Mouse (Mus musculus) spleen, embryonic (tissue): ENCODE data around the gene Olfr1123.
"Not testable (repeated sequence)": the region's sequence is repeated elsewhere in the genome, so short reads cannot be mapped to it uniquely, and the experiment has no call there.

ENCODE experiments used
- CTCF ChIA-PET: fragments of 350-600 bp; sonication (Branson Sonifier 250); formaldehyde crosslinking; loops from one replicate; lab custom pipeline; 2022; lab: Charles Lee

Olfr1123 gene

DNA sequence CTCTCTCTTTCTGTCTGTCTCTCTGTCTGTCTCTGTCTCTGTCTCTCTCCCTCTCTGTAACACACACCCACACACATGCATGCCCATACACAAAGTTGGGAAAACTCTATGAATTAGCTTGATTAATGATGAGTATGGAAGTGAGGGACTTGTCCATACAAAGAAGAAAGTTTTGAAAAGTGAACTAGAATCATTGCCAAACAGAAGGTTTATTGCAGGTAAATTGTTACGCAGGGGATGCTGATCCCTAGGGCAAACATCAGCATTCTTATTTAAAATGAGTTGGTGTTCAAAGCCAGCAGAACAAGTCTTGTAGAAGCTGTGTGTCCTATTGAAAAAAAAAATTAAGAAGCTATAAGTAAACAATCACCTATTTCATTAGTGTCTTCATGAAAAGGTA, at the start of gene Olfr1123:
Gene Olfr1123 (plus strand): TSS at position 301 of the 400 bp plus-strand sequence.
- CTCF ChIA-PET, result no interaction called here

DNA sequence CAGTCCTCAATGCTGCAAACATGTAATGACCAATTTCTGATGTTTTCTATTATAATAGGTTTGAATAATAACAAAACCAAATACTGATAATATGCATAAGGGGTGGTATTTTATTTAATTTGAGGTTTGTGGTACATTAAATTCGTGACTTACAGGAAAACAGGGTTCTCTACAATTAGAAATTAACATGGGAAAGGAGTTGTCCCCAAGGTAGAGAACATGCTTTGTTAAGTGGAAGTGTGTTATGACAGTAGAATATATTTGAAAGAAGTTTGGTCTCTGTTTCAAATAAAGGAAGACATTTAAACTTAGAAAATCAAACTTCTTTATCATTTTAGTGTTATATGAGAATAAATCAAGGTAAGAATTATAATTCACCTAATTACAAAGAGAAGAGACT, 46.8 kb upstream of the Olfr1123 start, which contains the start of gene Olfr1121:
Gene Olfr1121 (plus strand): TSS at position 301 of the 400 bp plus-strand sequence.
- CTCF ChIA-PET, result interaction anchor here (0.7 kb wide), 1 partner anchor 159 kb away, joined by 6 read pairs; no protein-coding TSS in a partner anchor

DNA sequence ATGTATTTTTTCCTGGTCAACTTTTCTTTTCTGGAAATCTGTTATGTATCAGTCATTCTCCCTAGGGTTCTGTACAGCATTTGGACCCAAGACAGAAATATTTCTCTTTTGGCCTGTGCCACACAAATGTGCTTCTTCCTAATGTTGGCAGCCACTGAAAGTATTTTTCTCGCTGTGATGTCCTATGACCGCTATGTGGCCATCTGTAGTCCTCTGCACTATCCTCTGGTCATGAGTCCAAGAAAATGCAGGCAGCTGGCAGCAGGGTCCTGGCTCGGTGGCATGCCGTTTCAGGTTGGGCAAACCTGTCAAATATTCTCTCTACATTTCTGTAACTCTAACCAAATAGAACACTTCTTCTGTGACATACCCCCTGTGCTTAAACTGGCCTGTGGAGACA, 44.7 kb upstream of the Olfr1123 start:
- CTCF ChIA-PET, result no interaction called here

DNA sequence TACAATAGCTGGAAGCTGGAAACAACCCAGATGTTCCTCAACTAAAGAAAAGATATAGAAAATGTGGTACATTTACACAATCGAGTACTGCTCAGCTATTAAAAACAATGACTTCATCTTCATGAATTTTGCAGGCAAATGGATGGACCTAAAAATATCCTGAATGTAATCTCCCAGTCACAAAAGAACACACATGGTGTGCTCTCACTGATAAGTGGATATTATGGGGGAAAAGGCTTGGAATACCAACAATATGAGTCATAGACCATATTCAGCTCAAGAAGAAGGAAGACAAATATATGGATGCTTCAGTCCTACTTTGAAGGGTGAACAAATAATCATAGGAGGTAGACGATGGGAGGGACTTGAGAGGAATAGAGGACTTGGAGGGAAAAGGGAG, 32.5 kb upstream of the Olfr1123 start:
- CTCF ChIA-PET, result no interaction called here

DNA sequence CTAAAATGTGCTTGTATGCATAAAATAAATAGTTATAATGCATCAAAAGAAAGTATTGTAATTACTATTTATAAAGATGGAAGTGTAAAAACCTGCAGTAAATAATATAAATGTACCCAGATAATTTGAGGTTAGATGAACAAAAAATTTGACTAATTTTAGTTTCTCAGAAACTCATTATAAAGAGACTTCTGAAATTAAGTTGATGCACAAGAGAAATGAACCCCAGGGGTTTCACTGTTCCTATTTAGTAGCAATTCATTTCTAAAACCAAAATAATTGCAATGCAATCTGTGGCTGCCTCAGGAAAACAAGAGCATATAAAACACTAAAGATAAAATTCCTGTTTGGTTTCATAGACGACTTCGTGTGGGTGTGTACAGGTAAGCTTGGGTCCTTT, 30.9 kb upstream of the Olfr1123 start, which contains the start of gene Olfr1122:
Gene Olfr1122 (plus strand): TSS at position 301 of the 400 bp plus-strand sequence.
- CTCF ChIA-PET, result no interaction called here

DNA sequence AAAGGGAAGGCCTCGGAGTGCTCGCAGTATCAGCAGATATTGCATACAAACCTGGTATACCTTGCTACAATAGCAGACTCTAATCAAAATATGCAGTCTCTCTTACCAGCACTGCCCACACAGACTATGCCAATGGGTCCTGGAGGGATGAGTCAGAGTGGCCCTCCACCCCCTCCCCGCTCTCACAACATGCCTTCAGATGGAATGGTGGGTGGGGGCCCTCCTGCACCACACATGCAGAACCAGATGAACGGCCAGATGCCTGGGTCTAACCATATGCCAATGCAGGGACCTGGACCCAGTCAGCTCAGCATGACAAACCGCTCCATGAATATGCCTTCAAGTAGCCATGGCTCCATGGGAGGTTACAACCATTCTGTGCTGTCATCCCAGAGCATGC, 22.8 kb upstream of the Olfr1123 start:
- CTCF ChIA-PET, result not testable (repeated sequence)

DNA sequence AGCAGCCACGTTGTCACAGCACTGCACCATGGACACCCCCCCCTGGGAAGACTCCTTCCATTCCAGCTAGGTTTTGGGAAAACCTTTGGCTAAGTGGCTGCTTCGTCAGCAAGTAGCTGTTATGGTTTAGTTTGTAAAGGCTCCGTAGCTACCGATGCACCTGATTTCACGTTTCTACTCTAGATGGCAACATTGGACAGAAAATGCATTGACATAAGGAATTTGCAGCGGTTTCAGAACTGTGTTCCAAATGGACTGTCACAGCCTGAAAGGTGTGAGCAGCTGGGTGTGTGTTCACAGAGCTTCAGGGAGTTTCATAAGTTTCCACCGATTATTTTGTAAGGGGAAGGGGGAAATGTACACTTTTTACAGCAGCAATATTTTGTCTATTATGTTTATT, 21.7 kb upstream of the Olfr1123 start:
- CTCF ChIA-PET, result not testable (repeated sequence)

DNA sequence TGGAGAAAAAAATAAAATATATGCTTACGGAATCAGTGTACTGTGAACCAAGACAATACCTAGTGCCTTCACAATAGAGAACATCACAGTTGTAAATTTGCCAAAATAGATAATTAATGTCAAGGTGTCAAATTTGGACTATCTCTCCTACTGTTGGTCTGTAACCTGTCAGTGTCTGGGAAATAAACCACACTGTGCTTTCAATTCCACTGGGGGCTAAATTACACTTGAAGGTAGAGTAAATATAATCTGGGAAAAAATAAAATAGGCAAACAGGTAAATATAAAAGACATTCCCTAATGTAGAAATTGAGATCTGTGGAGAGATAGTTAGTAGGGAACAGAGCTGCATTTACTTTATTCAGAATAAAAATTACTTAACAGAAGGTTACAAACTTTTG, 13.5 kb downstream of the Olfr1123 start, which contains the start of gene Olfr1124:
Gene Olfr1124 (plus strand): TSS at position 301 of the 400 bp plus-strand sequence.
- CTCF ChIA-PET, result no interaction called here

DNA sequence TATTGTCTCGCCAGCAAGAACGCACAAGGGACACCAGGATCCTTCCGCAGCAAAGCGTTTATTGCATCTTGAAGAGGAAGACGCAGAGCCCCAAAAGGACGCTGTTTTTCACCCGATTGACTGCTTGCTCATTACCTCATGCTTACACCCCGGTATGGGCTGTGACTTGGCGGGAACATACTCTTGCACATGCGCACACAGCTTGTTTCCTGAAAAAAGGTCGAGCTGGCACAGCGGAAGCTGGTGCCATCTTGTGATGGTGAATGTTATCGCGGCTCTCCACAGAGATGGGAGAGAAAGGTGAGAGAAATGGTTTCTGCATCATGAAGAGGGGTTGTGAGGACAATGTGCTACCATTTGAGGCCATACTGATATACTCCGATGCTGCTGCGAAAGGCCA, 21.3 kb downstream of the Olfr1123 start:
- CTCF ChIA-PET, result no interaction called here

DNA sequence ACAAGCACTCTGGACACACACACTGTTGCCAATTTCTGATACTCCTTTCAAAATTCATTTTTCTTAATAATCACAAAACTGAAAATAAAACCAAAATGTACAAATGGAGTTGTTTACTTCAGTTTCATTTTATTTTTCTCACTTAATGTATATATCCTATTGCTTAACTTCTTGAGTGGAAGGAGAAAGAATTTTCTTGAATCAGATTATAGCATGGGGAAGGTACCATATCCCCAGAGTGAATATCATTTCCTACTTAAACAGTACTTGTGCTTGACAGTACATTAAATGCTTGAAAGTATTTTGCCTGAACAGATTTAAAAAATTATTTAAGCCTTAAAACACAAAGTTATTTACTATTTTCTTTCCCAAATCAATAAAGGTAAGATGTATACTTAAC, 37.2 kb downstream of the Olfr1123 start, which contains the start of gene Olfr1126:
Gene Olfr1126 (plus strand): TSS at position 301 of the 400 bp plus-strand sequence.
- CTCF ChIA-PET, result no interaction called here

DNA sequence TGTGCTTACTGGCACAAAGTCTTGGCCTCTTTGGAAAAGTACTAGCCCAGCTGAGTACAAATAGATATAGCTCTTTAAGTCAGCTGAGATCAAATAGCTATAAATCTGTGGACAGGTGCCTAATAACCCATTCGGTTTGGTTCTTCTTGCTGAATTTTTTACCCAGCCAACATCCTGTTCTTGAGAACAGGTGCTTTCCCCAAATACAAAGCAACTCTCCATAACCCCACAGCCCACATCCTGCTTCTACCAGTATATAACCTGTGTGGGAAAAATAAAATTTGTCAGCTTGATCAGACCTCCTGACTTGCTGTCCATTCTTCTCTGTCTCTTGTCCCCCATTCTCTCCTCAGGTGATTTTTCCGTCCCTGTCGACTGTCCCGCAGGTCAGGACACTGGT, 45.3 kb downstream of the Olfr1123 start:
- CTCF ChIA-PET, result no interaction called here
